Mouse (Mus musculus): ENCODE data around the gene Olfr1253.

Gene Olfr1253

DNA sequence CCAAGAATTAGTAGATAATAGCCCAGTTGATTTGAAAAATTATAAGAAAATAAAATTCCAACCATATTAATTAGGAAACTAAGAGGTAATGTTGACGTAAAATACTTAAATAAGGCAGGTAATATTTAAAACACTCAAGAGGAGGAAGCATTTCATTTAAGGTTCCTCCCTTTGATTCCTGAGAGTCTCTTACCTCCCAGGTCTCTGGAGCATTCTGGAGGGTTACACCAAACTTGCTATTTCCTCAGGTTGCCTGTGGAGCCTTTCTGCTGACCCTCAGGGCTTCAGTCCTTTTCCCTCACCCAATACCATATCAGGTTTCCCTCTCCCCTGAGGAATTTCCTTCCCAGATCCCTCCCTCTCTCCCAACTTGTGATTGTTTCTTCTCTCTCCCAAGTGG is at the start of gene Olfr1253:
Olfr1253 (minus strand) TSS at position 101 of the 400 bp plus-strand sequence.
- no peak for DNase-seq (ENCODE audit: low read depth, low spot score)

- no peak for DNase-seq (ENCODE audit: low read depth, low spot score)
Measured at GRCm38 (mm10) chr2:89799583-89799982, 42.7 kb upstream of the Olfr1253 start.

- no peak for DNase-seq (ENCODE audit: low read depth, low spot score)
Measured at GRCm38 (mm10) chr2:89793519-89793918, 36.6 kb upstream of the Olfr1253 start, which contains the start of gene Olfr1254. Gene Olfr1254 (minus strand): TSS chr2:89793619.

DNA sequence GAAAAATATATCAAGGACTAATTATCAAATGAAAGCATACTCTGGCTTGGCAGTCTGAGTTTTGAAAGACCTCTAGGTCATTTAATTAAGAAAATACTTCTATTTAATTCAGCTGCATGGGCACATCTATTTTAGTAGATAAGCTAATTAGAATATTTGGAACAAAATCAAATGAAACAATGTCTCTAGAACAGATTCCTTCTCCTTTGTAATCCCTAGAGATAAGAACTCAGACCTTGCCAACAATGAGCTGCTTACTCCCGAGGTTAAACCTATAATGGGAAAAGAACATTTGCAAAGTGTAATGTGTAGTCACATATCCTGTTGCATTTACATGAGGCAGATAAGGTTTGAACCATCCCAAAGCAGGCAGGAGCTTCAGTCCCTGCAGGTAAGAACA is 32.0 kb downstream of the Olfr1253 start, which contains the start of gene Olfr1252:
Olfr1252 (minus strand) TSS at position 101 of the 400 bp plus-strand sequence.
- DNase-seq (ENCODE audit: low read depth, low spot score): no peak

Measured in telencephalon, adult 2 months (tissue).